Mouse (Mus musculus) brain, embryonic 14.5 days (tissue): ENCODE measurements at regions not wholly inside any gene's neighbourhood (a gene's known extent, or its start where the extent isn't known, plus 50 kb on each side); places are given as distances from the start of the nearest gene placed in this dataset.

ENCODE experiments used
- CTCF ChIP-seq: fragments of 200-500 bp; IDR thresholded peaks from 2 replicates; pipeline ENCODE4 v1.5.1; 2012; ENCODE audit warnings: inconsistent platforms, mild to moderate bottlenecking, moderate library complexity, borderline replicate concordance; ENCODE audit not compliant: insufficient read depth, insufficient read length; ENCODE audit errors: extremely low read depth
- POLR2A ChIP-seq: fragments of 200-500 bp; IDR thresholded peaks from 2 replicates; pipeline ENCODE4 v1.6.1; 2012; ENCODE audit warnings: mild to moderate bottlenecking, inconsistent platforms, borderline replicate concordance; ENCODE audit not compliant: poor library complexity, insufficient read depth, insufficient read length, severe bottlenecking; ENCODE audit errors: extremely low read depth

DNA sequence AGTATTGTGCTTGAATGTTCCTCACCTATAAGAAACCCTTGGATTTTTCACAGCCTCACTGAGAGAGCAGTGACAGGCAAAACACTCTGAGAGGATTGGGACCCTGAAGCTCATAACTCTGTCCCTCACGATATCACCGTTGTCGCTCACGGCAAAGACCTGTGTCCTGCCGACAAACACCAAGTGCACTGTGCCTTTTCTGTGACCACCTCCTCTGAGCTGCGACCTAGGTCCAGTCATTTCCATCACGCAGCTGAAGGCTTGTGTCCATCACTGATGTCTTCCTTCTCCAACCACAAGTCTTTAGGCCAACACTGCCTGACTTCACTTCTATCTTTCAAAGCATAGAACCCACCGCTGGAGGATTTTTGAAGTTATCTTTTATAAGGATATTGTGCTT lies 93.1 kb downstream of the Cbln1 start:
- TF ChIP-seq POLR2A (no peak), CTCF (no peak)
